Mouse (Mus musculus): ENCODE measurements around the gene Pde4dip. TPM values are rescaled to one million over a fixed set of nuclear protein-coding genes. Genes with fewer than 3 reads are reported as not detected.
A peak's percentile ranks its signal among the peaks of the same experiment; 100 is the strongest.

Pde4dip gene
- polyA plus RNA-seq, 1 experiment = 134 TPM

DNA sequence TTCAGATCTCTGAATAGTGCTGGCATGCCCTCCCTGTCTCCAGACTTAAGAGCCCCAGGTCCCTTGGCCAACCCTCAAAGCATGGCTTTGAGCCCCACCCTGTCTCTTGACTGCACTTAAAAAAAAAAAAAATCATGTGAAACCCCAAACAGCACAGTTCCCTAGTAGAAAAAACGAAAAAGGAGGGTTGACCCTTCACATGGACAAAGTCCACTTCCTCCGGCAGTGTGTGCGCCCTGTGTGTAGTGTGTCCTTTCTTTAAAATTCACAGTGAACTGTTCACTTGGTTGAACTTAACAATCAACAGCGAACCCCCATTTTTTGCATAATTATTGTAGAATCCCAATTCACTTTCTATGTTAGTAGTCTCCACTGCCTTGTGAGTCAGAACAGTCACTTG lies 21.8 kb downstream of the Pde4dip start:
- peaks cover 21% of the 10 kb centered on the region for H3K79me2 ChIP-seq (ENCODE audit: control insufficient read depth, insufficient read depth)
- H3K27me3 ChIP-seq (ENCODE audit: control insufficient read depth, insufficient read depth, insufficient read length) = no peaks in the 10 kb centered on the region
- peak overlapping the region; percentile 93 for H3K4me2 ChIP-seq (ENCODE audit: low read depth)
- peak overlapping the region; percentile 64 for H3K4me3 ChIP-seq
- H3K36me3 ChIP-seq (ENCODE audit: control insufficient read depth, insufficient read depth) = no peaks in the 10 kb centered on the region
- TF ChIP-seq USF1 (IDR thresholded peaks at IDR 0.05; ENCODE audit: low read depth) = no peak
- TF ChIP-seq MYOD1 (IDR thresholded peaks at IDR 0.05; ENCODE audit: control insufficient read depth in 1 of 3, insufficient read length in 2 of 3, low read depth in 2 of 3) = no peak
- no peak for TF ChIP-seq E2F4 (IDR thresholded peaks at IDR 0.05; ENCODE audit: insufficient read depth)
- no peak for TF ChIP-seq CEBPB (IDR thresholded peaks at IDR 0.05; ENCODE audit: insufficient read depth, poor library complexity, severe bottlenecking)
- TF ChIP-seq MYOG (IDR thresholded peaks at IDR 0.05; ENCODE audit: control insufficient read depth in 1 of 3, insufficient read depth in 1 of 3, insufficient read length in 2 of 3, low read depth in 2 of 3) = no peak
- no peak for TF ChIP-seq REST (IDR thresholded peaks at IDR 0.05; ENCODE audit: insufficient read depth, insufficient read length)
- TF ChIP-seq POLR2A (IDR thresholded peaks at IDR 0.05; ENCODE audit: insufficient read length, low read depth) = no peak
- no peak for TF ChIP-seq MAX (IDR thresholded peaks at IDR 0.05; ENCODE audit: low read depth)
- TF ChIP-seq TCF12 (IDR thresholded peaks at IDR 0.05; ENCODE audit: insufficient read depth, poor library complexity, severe bottlenecking) = no peak
- TF ChIP-seq SRF (IDR thresholded peaks at IDR 0.05; ENCODE audit: control insufficient read depth, insufficient read length, low read depth) = no peak
- no peak for TF ChIP-seq POLR2AphosphoS2 (IDR thresholded peaks at IDR 0.05; ENCODE audit: insufficient read length, low read depth)
- TF ChIP-seq TCF3 (IDR thresholded peaks at IDR 0.05; ENCODE audit: insufficient read length, low read depth) = no peak
- no peak overlapping the region for H3ac ChIP-seq (ENCODE audit: control insufficient read depth, insufficient read length)

DNA sequence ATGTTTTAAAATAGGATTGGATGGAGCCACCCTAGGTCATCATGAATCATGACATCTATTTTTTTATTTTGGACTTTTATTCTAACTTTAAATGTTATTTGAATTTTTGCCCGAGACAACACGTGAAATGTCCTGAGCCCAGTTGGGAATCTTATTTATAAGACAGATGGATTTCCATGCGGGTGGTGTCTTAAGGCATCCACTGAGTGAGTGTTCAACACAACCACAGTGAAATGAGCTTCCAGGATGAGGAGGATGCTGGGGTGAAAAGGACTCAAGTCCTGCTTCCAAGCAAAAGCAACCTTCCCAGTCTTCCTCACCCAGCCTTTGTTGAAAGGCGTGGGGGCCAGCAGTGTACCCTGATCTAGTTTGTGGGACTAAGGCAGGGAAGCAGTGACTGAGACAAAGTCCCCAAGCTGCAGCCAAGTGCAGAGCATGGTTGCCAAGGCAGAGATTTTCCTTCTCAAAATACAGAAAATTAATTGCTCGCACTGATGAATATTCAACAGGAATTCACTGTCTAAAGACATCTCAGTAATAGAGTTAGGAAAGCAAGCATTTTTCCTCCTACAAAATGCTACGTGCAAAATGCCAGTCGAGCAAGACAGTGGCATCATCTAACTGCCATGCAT lies 27.6 kb downstream of the Pde4dip start:
- no peaks in the 10 kb centered on the region for H3K27me3 ChIP-seq (ENCODE audit: control insufficient read depth, insufficient read depth, insufficient read length)
- H3K79me2 ChIP-seq (ENCODE audit: control insufficient read depth, insufficient read depth) = peaks cover 42% of the 10 kb centered on the region
- H3K36me3 ChIP-seq (ENCODE audit: control insufficient read depth, insufficient read depth) = no peaks in the 10 kb centered on the region
- TF ChIP-seq USF1 (IDR thresholded peaks at IDR 0.05; ENCODE audit: low read depth) (no peak), MAX (IDR thresholded peaks at IDR 0.05; ENCODE audit: low read depth) (no peak), CEBPB (IDR thresholded peaks at IDR 0.05; ENCODE audit: insufficient read depth, poor library complexity, severe bottlenecking) (no peak), REST (IDR thresholded peaks at IDR 0.05; ENCODE audit: insufficient read depth, insufficient read length) (no peak), E2F4 (IDR thresholded peaks at IDR 0.05; ENCODE audit: insufficient read depth) (no peak), TCF12 (IDR thresholded peaks at IDR 0.05; ENCODE audit: insufficient read depth, poor library complexity, severe bottlenecking) (no peak)
- H3K4me2 ChIP-seq (ENCODE audit: low read depth) = peak overlapping the region; percentile 32
- no peak overlapping the region for H3ac ChIP-seq (ENCODE audit: control insufficient read depth, insufficient read length)
- H3K4me3 ChIP-seq = no peak overlapping the region

DNA sequence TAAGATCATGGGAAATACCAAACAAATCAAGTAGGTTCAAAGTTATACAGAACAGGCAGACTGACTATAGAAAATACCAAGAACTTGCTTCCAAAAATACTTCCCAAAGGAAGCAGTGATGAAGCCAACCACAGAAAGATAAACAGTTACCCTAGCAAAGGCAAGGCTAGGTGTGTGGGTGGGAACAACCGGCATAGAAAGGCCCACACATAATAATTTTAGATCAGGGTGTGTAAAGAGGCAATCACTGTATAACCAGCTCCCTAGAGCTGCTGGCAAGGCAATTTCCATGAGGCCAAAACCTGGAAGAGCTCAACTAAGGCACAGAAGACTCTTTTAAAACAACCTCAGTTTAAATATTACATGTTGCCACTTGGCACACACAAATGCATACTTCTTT lies 29.1 kb downstream of the Pde4dip start:
- peak overlapping the region; percentile 50 for H3K4me2 ChIP-seq (ENCODE audit: low read depth)
- no peaks in the 10 kb centered on the region for H3K36me3 ChIP-seq (ENCODE audit: control insufficient read depth, insufficient read depth)
- H3K27me3 ChIP-seq (ENCODE audit: control insufficient read depth, insufficient read depth, insufficient read length) = no peaks in the 10 kb centered on the region
- no peak overlapping the region for H3ac ChIP-seq (ENCODE audit: control insufficient read depth, insufficient read length)
- H3K4me3 ChIP-seq = no peak overlapping the region
- H3K79me2 ChIP-seq (ENCODE audit: control insufficient read depth, insufficient read depth) = peaks cover 39% of the 10 kb centered on the region
- no peak for TF ChIP-seq REST (IDR thresholded peaks at IDR 0.05; ENCODE audit: insufficient read depth, insufficient read length)
- no peak for TF ChIP-seq TCF3 (IDR thresholded peaks at IDR 0.05; ENCODE audit: insufficient read length, low read depth)
- no peak for TF ChIP-seq MYOG (IDR thresholded peaks at IDR 0.05; ENCODE audit: control insufficient read depth in 1 of 3, insufficient read depth in 1 of 3, insufficient read length in 2 of 3, low read depth in 2 of 3)
- TF ChIP-seq USF1 (IDR thresholded peaks at IDR 0.05; ENCODE audit: low read depth) = no peak
- TF ChIP-seq TCF12 (IDR thresholded peaks at IDR 0.05; ENCODE audit: insufficient read depth, poor library complexity, severe bottlenecking) = no peak
- no peak for TF ChIP-seq SRF (IDR thresholded peaks at IDR 0.05; ENCODE audit: control insufficient read depth, insufficient read length, low read depth)
- no peak for TF ChIP-seq CEBPB (IDR thresholded peaks at IDR 0.05; ENCODE audit: insufficient read depth, poor library complexity, severe bottlenecking)
- TF ChIP-seq E2F4 (IDR thresholded peaks at IDR 0.05; ENCODE audit: insufficient read depth) = no peak
- no peak for TF ChIP-seq MYOD1 (IDR thresholded peaks at IDR 0.05; ENCODE audit: control insufficient read depth in 1 of 3, insufficient read length in 2 of 3, low read depth in 2 of 3)
- no peak for TF ChIP-seq MAX (IDR thresholded peaks at IDR 0.05; ENCODE audit: low read depth)
- TF ChIP-seq POLR2A (IDR thresholded peaks at IDR 0.05; ENCODE audit: insufficient read length, low read depth) = no peak
- TF ChIP-seq POLR2AphosphoS2 (IDR thresholded peaks at IDR 0.05; ENCODE audit: insufficient read length, low read depth) = no peak

GRCm38 (mm10) chr3:97854575-97855384 lies 33.7 kb downstream of the Pde4dip start:
- H3K4me2 ChIP-seq (ENCODE audit: low read depth) = no peak overlapping the region
- no peaks in the 10 kb centered on the region for H3K36me3 ChIP-seq (ENCODE audit: control insufficient read depth, insufficient read depth)
- no peaks in the 10 kb centered on the region for H3K27me3 ChIP-seq (ENCODE audit: control insufficient read depth, insufficient read depth, insufficient read length)
- no peak overlapping the region for H3ac ChIP-seq (ENCODE audit: control insufficient read depth, insufficient read length)
- no peak for TF ChIP-seq CEBPB (IDR thresholded peaks at IDR 0.05; ENCODE audit: insufficient read depth, poor library complexity, severe bottlenecking)
- no peak for TF ChIP-seq POLR2A (IDR thresholded peaks at IDR 0.05; ENCODE audit: insufficient read length, low read depth)
- TF ChIP-seq SRF (IDR thresholded peaks at IDR 0.05; ENCODE audit: control insufficient read depth, insufficient read length, low read depth) = no peak
- TF ChIP-seq E2F4 (IDR thresholded peaks at IDR 0.05; ENCODE audit: insufficient read depth) = no peak
- no peak overlapping the region for H3K4me3 ChIP-seq
- H3K79me2 ChIP-seq (ENCODE audit: control insufficient read depth, insufficient read depth) = peaks cover 17% of the 10 kb centered on the region

Data from myocyte (in vitro differentiated cells).